Mouse (Mus musculus): ENCODE measurements around the gene Ube2r2.

The Ube2r2 gene

GRCm38 (mm10) chr4:41135711-41136453 lies at the start of gene Ube2r2:
Gene Ube2r2 (plus strand): TSS chr4:41135743.
- DNase-seq (ENCODE audit: low read depth, low spot score), result peak; percentile 60

DNA sequence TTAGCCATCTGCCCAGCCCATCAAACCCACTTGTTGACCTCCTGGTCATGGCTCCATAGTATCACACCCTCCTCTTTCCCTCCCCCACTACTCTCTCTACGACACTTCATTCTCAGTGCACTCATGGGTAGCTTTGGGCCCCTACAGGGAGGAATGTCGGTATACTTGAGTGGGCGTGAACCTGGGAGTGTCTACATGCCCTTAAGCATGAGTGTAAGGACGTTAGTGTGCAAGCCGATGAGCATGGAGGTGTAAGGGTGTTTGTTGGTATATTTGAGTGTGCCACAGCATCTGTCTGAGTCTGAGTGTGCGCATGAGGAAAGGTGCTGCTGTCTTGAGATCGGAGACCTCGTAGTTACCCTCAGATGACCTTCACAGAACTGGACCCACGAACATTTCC lies 48.6 kb upstream of the Ube2r2 start:
- no peak for DNase-seq (ENCODE audit: low read depth, low spot score)

- no peak for DNase-seq (ENCODE audit: low read depth, low spot score)
Observed at GRCm38 (mm10) chr4:41087459-41088298, 47.9 kb upstream of the Ube2r2 start.

DNA sequence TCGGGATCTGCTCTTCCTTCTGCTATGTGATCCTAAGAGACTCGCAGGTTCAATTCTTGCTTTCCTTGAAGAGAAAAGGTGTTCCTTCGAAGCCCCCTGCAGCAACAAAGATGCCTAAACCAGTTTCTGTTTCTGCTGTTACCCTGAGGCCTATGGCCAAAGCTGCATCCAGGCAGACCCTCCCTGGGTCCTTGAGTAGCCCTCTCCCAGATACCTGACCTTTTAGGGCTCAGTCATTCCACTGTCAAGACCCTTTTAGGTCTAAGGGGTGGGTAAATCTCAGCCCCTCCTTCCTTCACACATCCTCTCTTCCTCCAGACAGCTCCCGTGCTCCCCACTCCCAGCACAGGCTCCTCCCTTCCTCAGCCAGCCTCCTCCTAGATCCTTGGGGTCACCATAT lies 46.4 kb upstream of the Ube2r2 start:
- no peak for DNase-seq (ENCODE audit: low read depth, low spot score)

- DNase-seq (ENCODE audit: low read depth, low spot score), result no peak
Observed at GRCm38 (mm10) chr4:41089705-41090104, 45.8 kb upstream of the Ube2r2 start.

DNA sequence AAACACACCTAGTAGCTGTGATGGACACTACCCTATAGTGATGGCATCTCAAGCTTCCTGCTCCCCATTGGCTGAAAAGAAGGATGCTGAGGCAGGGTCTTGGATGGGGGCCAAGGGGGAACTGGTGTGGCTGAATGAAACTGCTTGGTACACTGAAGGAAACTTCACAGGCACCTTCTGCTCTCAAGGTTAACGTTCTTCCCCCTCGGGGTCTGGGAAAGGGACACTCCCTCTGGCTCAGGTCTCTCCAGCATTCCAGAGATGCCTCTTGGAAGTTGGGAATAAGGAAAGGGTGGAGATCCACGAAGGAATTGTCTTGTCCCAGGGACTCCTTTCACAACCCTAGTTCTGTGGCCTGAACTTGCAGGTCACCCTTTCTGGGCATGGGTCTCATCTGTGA lies 44.2 kb upstream of the Ube2r2 start:
- DNase-seq (ENCODE audit: low read depth, low spot score), result no peak

GRCm38 (mm10) chr4:41092958-41093357 lies 42.6 kb upstream of the Ube2r2 start:
- DNase-seq (ENCODE audit: low read depth, low spot score), result no peak

GRCm38 (mm10) chr4:41094361-41094760 lies 41.2 kb upstream of the Ube2r2 start:
- DNase-seq (ENCODE audit: low read depth, low spot score), result no peak

DNA sequence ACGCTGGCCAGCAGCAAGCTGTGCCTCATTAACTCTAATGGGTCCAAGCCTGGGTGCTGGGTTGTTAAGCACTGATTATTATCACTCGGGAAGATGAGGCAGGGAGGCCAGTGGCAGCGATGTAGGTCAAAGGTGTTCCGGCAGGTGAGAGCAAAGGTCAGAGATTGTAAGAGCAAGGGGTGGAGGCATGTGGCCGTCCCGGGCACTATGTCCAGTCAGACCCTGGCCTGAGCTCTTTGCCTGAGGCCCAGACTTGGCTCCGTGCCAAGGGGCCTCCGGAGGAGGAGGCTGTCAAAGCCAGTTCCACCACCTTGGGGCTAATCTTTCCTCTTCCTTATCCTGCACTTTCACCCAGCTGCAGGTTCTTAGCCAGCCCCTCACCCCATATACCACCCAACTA lies 39.4 kb upstream of the Ube2r2 start:
- DNase-seq (ENCODE audit: low read depth, low spot score), result no peak

- DNase-seq (ENCODE audit: low read depth, low spot score), result no peak
Observed at GRCm38 (mm10) chr4:41096794-41097193, 38.7 kb upstream of the Ube2r2 start.

DNA sequence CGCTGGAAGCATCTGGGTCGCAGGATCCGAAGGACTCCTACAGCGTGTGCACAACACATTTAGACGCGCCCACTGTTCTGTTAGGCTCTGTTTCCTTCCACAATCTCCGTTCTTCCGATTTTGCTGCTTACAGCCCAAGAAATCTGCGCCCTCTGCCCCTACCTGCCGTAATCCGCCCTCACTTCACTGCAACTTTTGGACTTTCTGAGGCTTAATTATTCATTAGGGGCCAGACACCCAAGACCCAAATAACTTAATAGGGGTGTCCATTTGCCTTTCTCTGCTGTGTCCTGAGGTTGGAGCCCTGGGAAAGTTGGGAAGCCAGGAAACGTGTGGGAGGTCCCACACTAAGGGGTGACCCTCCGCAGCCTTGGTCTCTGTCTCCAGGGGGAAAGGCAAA lies 38.2 kb upstream of the Ube2r2 start:
- no peak for DNase-seq (ENCODE audit: low read depth, low spot score)

- DNase-seq (ENCODE audit: low read depth, low spot score), result peak; percentile 47
Observed at GRCm38 (mm10) chr4:41097871-41098576, 37.5 kb upstream of the Ube2r2 start, which contains the start of gene Aqp3. Gene Aqp3 (minus strand): TSS chr4:41098183.

DNA sequence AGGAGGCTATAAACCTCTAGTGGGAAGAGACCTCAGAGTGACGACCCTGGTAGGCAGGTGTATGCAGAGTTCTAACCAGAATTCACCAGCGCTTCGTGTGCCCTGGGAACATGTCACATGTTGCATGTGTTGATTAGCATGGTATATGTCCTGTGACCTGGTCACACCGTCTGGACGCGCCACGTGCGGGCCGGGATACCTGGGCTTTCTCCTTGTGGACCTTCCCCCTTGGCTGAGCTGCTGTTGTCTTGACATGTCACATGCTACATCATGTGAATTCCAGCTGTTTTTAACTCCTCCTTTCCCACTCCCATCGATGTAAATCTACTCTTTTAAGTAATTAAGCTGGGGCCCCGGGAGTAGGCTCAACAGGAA lies 37.0 kb upstream of the Ube2r2 start:
- DNase-seq (ENCODE audit: low read depth, low spot score), result no peak

- no peak for DNase-seq (ENCODE audit: low read depth, low spot score)
Observed at GRCm38 (mm10) chr4:41100986-41101385, 34.6 kb upstream of the Ube2r2 start.

- DNase-seq (ENCODE audit: low read depth, low spot score), result no peak
Observed at GRCm38 (mm10) chr4:41102901-41103300, 32.6 kb upstream of the Ube2r2 start.

DNA sequence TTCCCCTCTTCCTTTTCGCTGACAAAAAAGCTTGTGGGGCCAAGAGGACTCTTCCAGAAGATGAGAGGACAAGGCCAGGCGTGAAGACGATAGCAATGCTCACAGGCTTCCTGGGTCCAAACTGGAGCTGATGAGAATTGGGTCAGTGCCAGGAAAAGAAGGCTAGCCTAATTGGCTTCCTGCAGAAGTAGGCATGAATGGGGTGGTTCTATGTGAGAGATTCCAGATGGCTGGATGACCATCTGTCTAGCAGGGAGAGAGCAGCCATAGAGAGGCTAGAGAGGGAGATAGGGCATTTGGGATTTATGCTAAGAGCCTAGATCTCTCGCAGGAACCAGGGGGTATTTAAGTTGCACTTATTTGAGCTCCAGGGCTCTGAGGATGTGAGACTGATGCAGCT lies 28.1 kb upstream of the Ube2r2 start:
- no peak for DNase-seq (ENCODE audit: low read depth, low spot score)

- DNase-seq (ENCODE audit: low read depth, low spot score), result no peak
Observed at GRCm38 (mm10) chr4:41108717-41109425, 26.7 kb upstream of the Ube2r2 start.

DNA sequence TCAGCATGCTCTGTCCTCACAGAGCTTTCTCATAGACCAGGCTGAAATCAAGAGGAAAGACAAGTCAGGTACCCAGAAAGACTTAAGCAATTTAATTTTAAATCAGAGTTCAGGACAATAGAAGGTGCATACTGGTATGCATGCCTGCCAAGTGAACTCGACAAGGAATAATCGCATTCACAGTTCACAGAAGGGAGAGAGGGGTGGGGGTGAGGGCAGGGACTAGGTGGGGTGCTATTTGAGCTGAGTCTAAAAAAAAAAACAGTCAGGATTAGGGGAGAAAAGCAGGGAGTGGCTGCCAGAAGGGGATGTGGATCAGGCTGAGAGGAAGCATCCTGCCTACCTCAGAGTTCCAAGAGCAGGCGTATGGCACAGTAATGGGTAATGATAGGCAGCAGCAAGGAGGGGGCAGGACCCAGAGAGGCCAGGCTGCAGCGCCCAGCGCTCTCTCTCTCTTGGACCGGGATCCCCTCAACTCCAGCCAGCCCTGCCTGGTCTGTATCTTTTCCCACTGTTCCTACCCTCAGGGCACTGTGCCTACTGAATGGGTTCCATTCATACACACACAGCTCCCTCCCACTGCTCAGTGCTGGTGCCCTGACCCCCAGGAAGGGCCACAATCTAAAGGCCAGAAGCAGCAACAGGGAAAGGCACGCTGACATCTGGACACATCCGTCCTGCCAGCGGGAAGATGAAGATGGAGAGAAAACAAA lies 21.0 kb upstream of the Ube2r2 start:
- no peak for DNase-seq (ENCODE audit: low read depth, low spot score)

DNA sequence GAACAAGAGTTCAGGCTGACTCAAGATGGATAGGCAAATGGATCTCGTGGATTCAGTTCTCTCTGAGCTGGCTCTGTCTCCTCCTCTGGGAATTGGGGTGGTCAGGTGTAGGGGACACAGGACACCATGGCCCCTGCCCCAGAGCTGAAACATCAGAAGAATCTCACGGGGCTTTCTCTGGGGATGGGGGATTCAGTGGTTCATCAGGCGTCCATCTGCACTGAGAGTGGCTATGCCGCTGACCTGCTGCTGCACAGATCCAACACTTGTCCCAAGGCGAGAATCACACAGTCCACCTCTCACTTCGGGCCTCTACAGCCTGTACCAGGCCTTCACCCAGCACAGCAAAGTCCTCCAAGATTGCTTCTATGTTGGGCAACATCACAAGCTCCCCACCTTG lies 20.5 kb upstream of the Ube2r2 start:
- DNase-seq (ENCODE audit: low read depth, low spot score), result no peak

DNA sequence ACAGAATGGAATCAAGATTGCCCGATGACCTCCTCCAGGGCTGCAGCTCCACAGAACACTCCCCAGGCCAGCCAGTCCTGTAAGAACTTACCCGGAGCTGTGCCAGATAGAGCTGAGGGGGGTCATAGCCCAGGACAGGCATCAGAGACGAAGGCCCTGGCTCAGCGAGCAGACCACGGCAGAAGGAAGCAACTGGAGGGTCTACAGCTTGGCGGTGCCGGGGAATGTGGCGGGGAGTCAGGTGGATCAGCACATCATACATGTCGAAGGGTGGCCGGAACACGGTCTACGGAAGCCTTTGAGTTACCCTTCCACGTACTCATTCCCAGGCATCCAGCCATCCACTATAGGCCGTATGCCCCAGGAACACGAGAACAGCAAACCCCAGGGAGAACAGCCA lies 19.8 kb upstream of the Ube2r2 start:
- no peak for DNase-seq (ENCODE audit: low read depth, low spot score)

- DNase-seq (ENCODE audit: low read depth, low spot score), result no peak
Observed at GRCm38 (mm10) chr4:41116817-41117216, 18.7 kb upstream of the Ube2r2 start.

Measured in CD4-positive helper T cell, adult 2 months (primary cell).